Mouse (Mus musculus) limb, embryonic 14.5 days (tissue): ENCODE measurements at regions not wholly inside any gene's neighbourhood (a gene's known extent, or its start where the extent isn't known, plus 50 kb on each side); places are given as distances from the start of the nearest gene placed in this dataset.
A peak's percentile ranks its signal among the peaks of the same experiment; 100 is the strongest.

Experiments
- ATAC-seq: fragments of 200-750 bp; cut with Nextera tagmentation; 2 replicates; pipeline ENCODE4 v1.8.0; 2017; ENCODE audit warnings: low read depth, moderate number of reproducible peaks, moderate TSS enrichment; ENCODE audit not compliant: low FRiP score
- DNase-seq: peaks from one replicate; pipeline ENCODE4 v3.0.0-alpha.2; 2015; ENCODE audit warnings: low spot score
- H3K27ac ChIP-seq: fragments of 300-500 bp; sonication (generic); replicated peaks from 2 replicates; pipeline ENCODE4 v1.5.1; 2014; ENCODE audit warnings: low read depth, mild to moderate bottlenecking, low read length, moderate library complexity, mixed read lengths
- H3K27me3 ChIP-seq: fragments of 300-500 bp; sonication (generic); 2 replicates; pipeline ENCODE4 v1.6.1; 2014; ENCODE audit warnings: low read length, mixed read lengths; ENCODE audit not compliant: control insufficient read depth, insufficient read depth
- H3K36me3 ChIP-seq: fragments of 300-500 bp; sonication (generic); 2 replicates; pipeline ENCODE4 v1.6.1; 2014; ENCODE audit warnings: mild to moderate bottlenecking, low read length, moderate library complexity, mixed read lengths; ENCODE audit not compliant: control insufficient read depth, insufficient read depth
- H3K4me1 ChIP-seq: fragments of 300-500 bp; sonication (generic); 2 replicates; pipeline ENCODE4 v1.6.1; 2014; ENCODE audit warnings: antibody characterized with exemption, low read length, mixed read lengths; ENCODE audit not compliant: control insufficient read depth, insufficient read depth
- H3K4me2 ChIP-seq: fragments of 300-500 bp; sonication (generic); replicated peaks from 2 replicates; pipeline ENCODE4 v1.6.1; 2014; ENCODE audit warnings: low read depth, mild to moderate bottlenecking, low read length, moderate library complexity; ENCODE audit not compliant: severe bottlenecking
- H3K4me3 ChIP-seq: fragments of 300-500 bp; sonication (generic); replicated peaks from 2 replicates; pipeline ENCODE4 v1.5.1; 2014; ENCODE audit warnings: low read length
- H3K9ac ChIP-seq: fragments of 300-500 bp; sonication (generic); 2 replicates; pipeline ENCODE4 v1.6.1; 2014; ENCODE audit warnings: mild to moderate bottlenecking, low read depth, low read length, moderate library complexity; ENCODE audit not compliant: severe bottlenecking
- H3K9me3 ChIP-seq: fragments of 300-500 bp; sonication (generic); 2 replicates; pipeline ENCODE4 v1.6.1; 2016; ENCODE audit warnings: low read length; ENCODE audit not compliant: control insufficient read depth
- POLR2A ChIP-seq: fragments of 200-500 bp; IDR thresholded peaks from 2 replicates; pipeline ENCODE4 v1.8.0; 2012; ENCODE audit warnings: inconsistent platforms, mild to moderate bottlenecking, moderate library complexity, borderline replicate concordance; ENCODE audit not compliant: insufficient read depth, insufficient read length; ENCODE audit errors: extremely low read depth
- WGBS: fragments of 180-500 bp; shearing (Covaris S2); extraction: QIAGEN DNeasy Blood & Tissue Kit; methylation state at CpG from one replicate; pipeline ENCODE4 v1.1.7; 2014; 5-methylcytosine and 5-hydroxymethylcytosine counted together

GRCm38 (mm10) chr9:83316818-83317162 is 124.1 kb downstream of the Lca5 start:
- ATAC-seq = no peak
- Histone ChIP-seq H3K36me3 (no peaks in the 10 kb centered on the region), H3K4me2 (no peak overlapping the region), H3K4me1 (peaks cover 5% of the 10 kb centered on the region; the same call in 1 of the 2 replicates), H3K9me3 (no peaks in the 10 kb centered on the region), H3K27me3 (no peaks in the 10 kb centered on the region), H3K9ac (no peak overlapping the region), H3K4me3 (no peak overlapping the region), H3K27ac (no peak overlapping the region)
- WGBS = 63% methylated on average over 2 of the region's 2 CpGs
- DNase-seq = no peak
- TF ChIP-seq POLR2A = no peak

DNA sequence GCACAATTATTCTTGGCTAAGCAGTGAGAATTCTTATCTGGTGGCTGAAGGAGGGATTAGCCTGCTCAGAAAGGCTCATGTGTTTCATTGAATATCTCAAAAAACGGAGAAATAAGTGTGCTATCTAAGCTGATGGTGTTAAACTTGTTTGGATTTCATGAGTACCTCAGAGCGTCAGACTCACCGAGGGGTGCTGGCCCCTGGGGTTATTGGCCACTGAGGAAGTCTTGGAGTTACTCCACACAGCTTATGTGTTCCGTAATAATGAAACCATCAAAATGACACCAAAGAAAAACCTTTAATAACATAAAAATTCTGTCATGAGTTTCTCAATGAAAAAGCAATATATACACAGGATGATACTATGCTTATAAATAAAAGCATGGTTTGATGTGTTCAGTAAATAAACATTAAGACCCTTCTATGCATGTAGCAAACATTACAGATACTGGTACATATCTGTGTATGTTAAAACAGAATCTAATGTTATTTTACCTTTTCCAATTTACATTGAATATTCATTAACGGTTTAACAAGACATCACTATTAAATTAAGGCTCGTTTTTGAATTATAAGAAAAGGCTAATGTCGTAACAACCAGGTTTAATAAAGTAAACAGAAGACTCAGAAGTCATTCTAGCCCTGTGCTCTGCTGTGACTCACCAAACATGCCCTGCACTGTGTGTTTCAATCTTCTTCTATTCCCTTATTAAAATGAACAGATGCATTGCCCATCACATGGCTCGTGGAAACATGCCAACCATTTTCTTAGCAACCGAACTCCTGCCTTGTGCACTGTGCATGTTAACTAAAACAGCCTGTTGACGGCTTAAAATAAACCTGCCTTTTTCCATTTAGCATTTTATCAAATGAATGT is 124.7 kb downstream of the Lca5 start:
- Histone ChIP-seq H3K4me2 (no peak overlapping the region), H3K36me3 (no peaks in the 10 kb centered on the region), H3K4me1 (peaks cover 5% of the 10 kb centered on the region; the same call in 1 of the 2 replicates), H3K9me3 (no peaks in the 10 kb centered on the region), H3K27me3 (no peaks in the 10 kb centered on the region), H3K4me3 (no peak overlapping the region), H3K9ac (no peak overlapping the region), H3K27ac (no peak overlapping the region)
- peak; percentile 53 for ATAC-seq
- TF ChIP-seq POLR2A = no peak
- 53% methylated on average over 10 of the region's 10 CpGs for WGBS
- peak; percentile 82 for DNase-seq

GRCm38 (mm10) chr9:83308771-83309170 is 132.2 kb downstream of the Lca5 start:
- ATAC-seq (no peak), DNase-seq (peak; percentile 29)
- H3K9ac ChIP-seq = no peak overlapping the region
- no peaks in the 10 kb centered on the region for H3K9me3 ChIP-seq
- H3K27ac ChIP-seq = no peak overlapping the region
- no peaks in the 10 kb centered on the region for H3K36me3 ChIP-seq
- no peaks in the 10 kb centered on the region for H3K27me3 ChIP-seq
- no peak for TF ChIP-seq POLR2A
- peaks cover 30% of the 10 kb centered on the region for H3K4me1 ChIP-seq
- 36% methylated on average over 4 of the region's 4 CpGs for WGBS
- no peak overlapping the region for H3K4me2 ChIP-seq
- H3K4me3 ChIP-seq = no peak overlapping the region

GRCm38 (mm10) chr9:83308092-83308491 is 132.8 kb downstream of the Lca5 start:
- 62% methylated on average over 4 of the region's 4 CpGs for WGBS
- ATAC-seq (0 out of 2 replicates have a peak, but pooled peaks have one; percentile 46), DNase-seq (peak; percentile 52)
- Histone ChIP-seq H3K9ac (no peak overlapping the region), H3K36me3 (no peaks in the 10 kb centered on the region), H3K4me2 (no peak overlapping the region), H3K27ac (no peak overlapping the region), H3K9me3 (no peaks in the 10 kb centered on the region), H3K4me3 (no peak overlapping the region), H3K4me1 (peaks cover 30% of the 10 kb centered on the region), H3K27me3 (no peaks in the 10 kb centered on the region)
- TF ChIP-seq POLR2A = no peak

- 37% methylated on average over 11 of the region's 11 CpGs for WGBS
- no peaks in the 10 kb centered on the region for H3K9me3 ChIP-seq
- H3K27me3 ChIP-seq = no peaks in the 10 kb centered on the region
- ATAC-seq = peak; percentile 68; the same call in 1 of the 2 replicates
- H3K9ac ChIP-seq = no peak overlapping the region
- peaks cover 30% of the 10 kb centered on the region for H3K4me1 ChIP-seq
- no peak overlapping the region for H3K4me2 ChIP-seq
- no peak for TF ChIP-seq POLR2A
- peak; percentile 44 for DNase-seq
- H3K4me3 ChIP-seq = no peak overlapping the region
- H3K27ac ChIP-seq = no peak overlapping the region
- H3K36me3 ChIP-seq = no peaks in the 10 kb centered on the region
These were observed 133.5 kb downstream of the Lca5 start for GRCm38 (mm10) chr9:83307349-83307938.
